Mouse (Mus musculus): ENCODE results near the gene Nr3c2. TPM values are rescaled to one million over a fixed set of nuclear protein-coding genes. Genes with fewer than 3 reads are reported as not detected.

Gene Nr3c2
- polyA plus RNA-seq, 1 experiment from 2014 or later = 1.2 TPM

DNA sequence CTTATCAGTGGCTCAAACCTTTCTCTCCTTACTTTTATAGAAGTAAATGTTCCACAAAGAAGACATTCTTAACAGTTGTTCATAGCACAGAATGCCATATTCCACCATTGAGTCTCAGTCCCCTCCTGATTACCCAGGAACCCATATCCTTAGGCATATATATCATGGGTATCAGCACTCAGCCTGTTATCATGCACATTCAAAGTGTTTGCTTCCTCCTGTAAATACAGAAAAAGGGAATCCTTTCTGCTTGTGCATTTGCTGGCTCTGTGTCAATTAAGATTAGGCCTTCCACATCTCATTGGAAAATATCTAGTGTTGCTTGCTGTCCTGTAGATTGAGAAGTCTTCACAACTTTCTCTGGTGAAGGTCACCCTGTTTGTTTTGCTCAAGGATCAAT is 12.0 kb downstream of the Nr3c2 start:
- Histone ChIP-seq H3K9me3 (no peaks in the 10 kb centered on the region), H3K9ac (replicated peaks) (no peak overlapping the region), H3K4me1 (replicated peaks) (no peaks in the 10 kb centered on the region), H3K27ac (no peak overlapping the region), H3K4me3 (replicated peaks) (no peak overlapping the region), H3K36me3 (no peaks in the 10 kb centered on the region), H3K27me3 (no peaks in the 10 kb centered on the region), H3K4me2 (replicated peaks) (no peak overlapping the region)
- ATAC-seq = no peak

- no peak overlapping the region for H3K9ac ChIP-seq (replicated peaks)
- no peak overlapping the region for H3K4me3 ChIP-seq (replicated peaks)
- H3K27ac ChIP-seq = no peak overlapping the region
- H3K9me3 ChIP-seq = no peaks in the 10 kb centered on the region
- H3K27me3 ChIP-seq = no peaks in the 10 kb centered on the region
- no peak overlapping the region for H3K4me2 ChIP-seq (replicated peaks)
- H3K36me3 ChIP-seq = no peaks in the 10 kb centered on the region
- no peaks in the 10 kb centered on the region for H3K4me1 ChIP-seq (replicated peaks)
- ATAC-seq = no peak
- 94% methylated on average over 3 of the region's 3 CpGs for WGBS
Measured at GRCm38 (mm10) chr8:76912678-76913077, 13.4 kb downstream of the Nr3c2 start.

GRCm38 (mm10) chr8:76913207-76913606 is 14.0 kb downstream of the Nr3c2 start:
- ATAC-seq = no peak
- H3K27ac ChIP-seq = no peak overlapping the region
- H3K9me3 ChIP-seq = no peaks in the 10 kb centered on the region
- H3K36me3 ChIP-seq = no peaks in the 10 kb centered on the region
- no peak overlapping the region for H3K4me3 ChIP-seq (replicated peaks)
- no peaks in the 10 kb centered on the region for H3K4me1 ChIP-seq (replicated peaks)
- no peaks in the 10 kb centered on the region for H3K27me3 ChIP-seq
- WGBS = 89% methylated on average over 4 of the region's 4 CpGs
- no peak overlapping the region for H3K9ac ChIP-seq (replicated peaks)
- no peak overlapping the region for H3K4me2 ChIP-seq (replicated peaks)

DNA sequence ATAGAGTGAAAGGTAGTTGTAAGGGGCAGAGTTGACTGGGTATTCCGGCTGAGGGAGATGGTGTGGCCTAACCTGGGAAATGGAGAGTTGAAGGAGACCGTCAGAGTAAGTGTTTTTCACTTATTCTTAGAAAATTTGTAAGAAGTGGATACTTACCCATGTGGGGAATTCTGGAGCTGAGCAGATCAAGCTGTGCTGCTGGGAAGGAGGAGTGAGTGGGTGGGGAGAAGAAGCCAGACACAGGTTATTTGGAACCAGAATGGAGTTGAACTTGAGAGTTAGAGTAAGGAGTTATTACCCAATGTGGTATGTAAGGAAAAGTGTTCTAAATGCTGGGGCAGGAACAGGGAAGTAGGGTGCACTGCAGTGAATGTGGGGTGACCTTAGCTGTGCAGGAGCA is 16.0 kb downstream of the Nr3c2 start:
- Histone ChIP-seq H3K9me3 (no peaks in the 10 kb centered on the region), H3K4me2 (replicated peaks) (no peak overlapping the region), H3K4me1 (replicated peaks) (no peaks in the 10 kb centered on the region), H3K27me3 (no peaks in the 10 kb centered on the region), H3K4me3 (replicated peaks) (no peak overlapping the region), H3K36me3 (no peaks in the 10 kb centered on the region), H3K27ac (no peak overlapping the region), H3K9ac (replicated peaks) (no peak overlapping the region)
- whole genome bisulfite sequencing = 87% methylated on average over 2 of the region's 2 CpGs
- no peak for ATAC-seq

DNA sequence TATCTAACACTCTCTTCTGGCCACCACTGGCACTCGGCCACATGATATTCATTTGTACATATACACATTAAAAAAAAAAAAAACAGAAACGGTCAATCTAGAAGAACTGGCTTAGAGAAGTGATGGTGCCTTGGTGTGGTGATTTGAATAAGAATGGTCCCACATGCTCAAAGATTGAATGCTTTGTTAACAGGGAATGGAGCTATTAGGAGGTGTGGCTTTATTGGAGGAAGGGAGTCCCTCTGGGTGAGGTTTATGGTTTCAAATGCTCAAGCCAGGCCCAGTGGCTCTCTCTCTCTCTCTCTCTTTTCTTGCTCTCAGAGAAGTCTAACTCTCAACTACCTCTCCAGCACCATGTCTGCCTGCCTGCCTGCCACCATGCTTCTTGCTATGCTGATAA is 20.3 kb downstream of the Nr3c2 start:
- Histone ChIP-seq H3K4me1 (replicated peaks) (no peaks in the 10 kb centered on the region), H3K4me3 (replicated peaks) (no peak overlapping the region), H3K9ac (replicated peaks) (no peak overlapping the region), H3K4me2 (replicated peaks) (no peak overlapping the region), H3K9me3 (no peaks in the 10 kb centered on the region), H3K27me3 (no peaks in the 10 kb centered on the region), H3K27ac (no peak overlapping the region), H3K36me3 (no peaks in the 10 kb centered on the region)
- WGBS = 81% methylated on average over 2 of the region's 2 CpGs
- no peak for ATAC-seq

GRCm38 (mm10) chr8:76924150-76924549 is 24.9 kb downstream of the Nr3c2 start:
- H3K4me3 ChIP-seq (replicated peaks) = no peak overlapping the region
- ATAC-seq = no peak
- no peak overlapping the region for H3K27ac ChIP-seq
- no peaks in the 10 kb centered on the region for H3K27me3 ChIP-seq
- 93% methylated on average over 4 of the region's 4 CpGs for WGBS
- no peaks in the 10 kb centered on the region for H3K36me3 ChIP-seq
- H3K4me1 ChIP-seq (replicated peaks) = no peaks in the 10 kb centered on the region
- no peak overlapping the region for H3K9ac ChIP-seq (replicated peaks)
- no peaks in the 10 kb centered on the region for H3K9me3 ChIP-seq
- H3K4me2 ChIP-seq (replicated peaks) = no peak overlapping the region

- Histone ChIP-seq H3K36me3 (no peaks in the 10 kb centered on the region), H3K9ac (replicated peaks) (no peak overlapping the region), H3K4me2 (replicated peaks) (no peak overlapping the region), H3K9me3 (no peaks in the 10 kb centered on the region), H3K27ac (no peak overlapping the region), H3K4me3 (replicated peaks) (no peak overlapping the region), H3K4me1 (replicated peaks) (no peaks in the 10 kb centered on the region), H3K27me3 (no peaks in the 10 kb centered on the region)
- ATAC-seq = no peak
- 97% methylated on average over 1 of the region's 1 CpGs for WGBS
Measured at GRCm38 (mm10) chr8:76928326-76928725, 29.1 kb downstream of the Nr3c2 start.

DNA sequence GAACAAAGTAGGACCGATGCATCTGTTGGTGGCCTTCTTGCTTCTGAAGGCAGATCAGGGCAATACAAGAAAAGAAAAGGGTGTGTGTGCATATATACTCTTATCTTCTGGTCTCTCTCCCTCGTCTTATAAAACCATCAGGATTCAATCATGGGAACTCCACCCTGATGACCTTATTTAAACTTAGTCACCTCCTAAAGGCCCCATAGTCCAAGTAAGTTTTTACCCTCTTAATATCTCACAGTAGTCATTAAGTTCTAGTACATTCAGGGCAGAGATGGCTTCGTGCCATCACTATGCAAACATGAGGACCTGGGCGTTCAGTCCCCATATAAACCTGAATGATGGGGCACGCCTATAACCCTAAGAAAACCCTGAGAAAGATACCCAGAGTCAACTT is 29.6 kb downstream of the Nr3c2 start:
- Histone ChIP-seq H3K36me3 (no peaks in the 10 kb centered on the region), H3K27me3 (no peaks in the 10 kb centered on the region), H3K27ac (no peak overlapping the region), H3K4me2 (replicated peaks) (no peak overlapping the region), H3K9me3 (no peaks in the 10 kb centered on the region), H3K9ac (replicated peaks) (no peak overlapping the region), H3K4me1 (replicated peaks) (no peaks in the 10 kb centered on the region), H3K4me3 (replicated peaks) (no peak overlapping the region)
- no peak for ATAC-seq
- 85% methylated on average over 5 of the region's 5 CpGs for WGBS

GRCm38 (mm10) chr8:76965046-76965445 is 65.8 kb downstream of the Nr3c2 start:
- Histone ChIP-seq H3K27ac (no peak overlapping the region), H3K9me3 (no peaks in the 10 kb centered on the region), H3K4me3 (replicated peaks) (no peak overlapping the region), H3K36me3 (no peaks in the 10 kb centered on the region), H3K27me3 (no peaks in the 10 kb centered on the region), H3K9ac (replicated peaks) (no peak overlapping the region), H3K4me1 (replicated peaks) (no peaks in the 10 kb centered on the region), H3K4me2 (replicated peaks) (no peak overlapping the region)
- ATAC-seq = no peak
- 92% methylated on average over 3 of the region's 3 CpGs for WGBS

DNA sequence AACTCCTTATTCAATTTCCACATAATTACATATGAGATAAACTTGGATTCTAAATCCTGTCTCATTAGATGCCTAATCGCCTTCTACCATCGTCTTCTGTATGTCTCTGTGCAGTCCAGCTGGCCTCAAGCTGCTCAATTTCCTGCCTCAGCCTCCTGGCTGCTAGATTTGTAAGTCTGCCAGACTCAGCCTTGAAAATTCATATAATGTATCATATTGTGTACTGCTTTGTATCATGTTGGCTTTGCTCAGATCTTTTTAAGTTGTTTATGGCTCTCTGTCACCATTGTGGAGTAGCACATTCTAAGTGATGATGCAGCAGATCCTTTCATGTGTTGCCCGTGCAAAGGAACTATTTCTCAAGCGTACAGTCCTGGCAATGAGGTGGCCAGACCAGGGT is 71.9 kb downstream of the Nr3c2 start:
- ATAC-seq = no peak
- no peaks in the 10 kb centered on the region for H3K9me3 ChIP-seq
- no peaks in the 10 kb centered on the region for H3K27me3 ChIP-seq
- H3K27ac ChIP-seq = no peak overlapping the region
- no peaks in the 10 kb centered on the region for H3K36me3 ChIP-seq
- no peak overlapping the region for H3K9ac ChIP-seq (replicated peaks)
- no peaks in the 10 kb centered on the region; the same call in 1 of the 2 replicates for H3K4me1 ChIP-seq (replicated peaks)
- no peak overlapping the region for H3K4me2 ChIP-seq (replicated peaks)
- H3K4me3 ChIP-seq (replicated peaks) = no peak overlapping the region
- whole genome bisulfite sequencing = 93% methylated on average over 4 of the region's 4 CpGs

DNA sequence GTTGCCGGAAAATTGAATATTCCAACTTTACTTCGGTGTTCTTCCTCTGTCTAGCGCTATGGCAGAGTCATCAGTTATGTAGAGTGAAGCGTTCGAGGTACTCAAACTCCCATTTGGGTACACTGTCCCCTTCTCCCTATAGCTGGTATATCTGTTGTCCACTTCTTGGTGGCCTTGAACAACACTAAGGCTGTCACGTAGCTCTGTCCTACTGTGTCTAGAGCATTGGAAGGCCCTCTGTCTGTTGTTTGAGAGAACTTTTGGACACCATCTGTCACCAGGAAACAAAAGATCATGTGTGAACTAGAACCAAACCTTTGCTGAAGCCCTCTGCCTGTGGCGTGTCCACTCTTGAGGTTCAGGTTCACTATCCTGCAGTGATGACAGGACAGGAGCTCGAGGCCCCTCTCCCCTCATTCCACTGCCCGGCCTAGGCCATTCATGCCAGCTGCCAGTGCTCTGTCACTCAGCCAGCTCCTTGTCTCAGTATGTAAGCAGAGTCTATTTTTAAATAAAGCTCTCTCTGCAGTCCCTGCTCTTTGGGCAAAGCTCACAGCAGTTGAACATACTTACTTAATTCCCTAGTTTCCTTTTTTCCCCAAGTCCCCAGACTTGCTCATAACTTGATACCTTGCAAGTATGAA is 72.6 kb downstream of the Nr3c2 start:
- no peak overlapping the region for H3K4me3 ChIP-seq (replicated peaks)
- H3K4me1 ChIP-seq (replicated peaks) = no peaks in the 10 kb centered on the region; the same call in 1 of the 2 replicates
- no peaks in the 10 kb centered on the region for H3K27me3 ChIP-seq
- ATAC-seq = no peak
- no peaks in the 10 kb centered on the region for H3K9me3 ChIP-seq
- H3K36me3 ChIP-seq = no peaks in the 10 kb centered on the region
- WGBS = 88% methylated on average over 9 of the region's 9 CpGs
- H3K27ac ChIP-seq = no peak overlapping the region
- no peak overlapping the region for H3K4me2 ChIP-seq (replicated peaks)
- no peak overlapping the region for H3K9ac ChIP-seq (replicated peaks)

DNA sequence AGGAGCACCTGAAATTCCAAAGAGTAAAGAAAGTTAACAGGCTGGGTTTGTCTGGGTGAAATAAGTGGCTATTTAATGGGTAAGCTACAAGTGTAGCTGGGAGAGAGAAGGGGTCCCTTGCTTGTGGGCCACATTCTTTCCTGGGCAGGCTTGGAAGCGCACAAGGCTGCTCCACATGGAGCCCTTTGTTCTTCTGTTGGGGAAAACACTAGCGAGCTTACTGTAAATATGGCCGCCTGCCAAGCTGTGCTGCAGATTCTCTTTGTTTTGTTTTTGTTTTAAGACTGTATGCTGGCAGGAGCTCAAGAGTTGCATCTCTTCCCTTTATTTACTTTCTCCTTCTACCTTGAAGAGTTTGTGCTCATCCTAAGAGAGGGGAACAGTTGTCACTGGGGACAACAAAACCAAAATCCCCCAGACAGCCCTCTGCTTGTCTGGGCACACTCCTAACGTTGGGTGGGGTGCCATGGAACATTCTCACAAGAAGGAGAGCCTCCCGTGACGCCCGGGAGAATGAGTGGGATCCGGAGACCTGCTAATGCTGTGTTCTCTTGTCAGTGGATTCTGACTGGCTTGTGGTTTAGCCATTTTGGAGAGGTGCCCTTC is 73.8 kb downstream of the Nr3c2 start:
- Histone ChIP-seq H3K9me3 (no peaks in the 10 kb centered on the region), H3K4me2 (replicated peaks) (no peak overlapping the region), H3K4me3 (replicated peaks) (no peak overlapping the region), H3K36me3 (no peaks in the 10 kb centered on the region), H3K9ac (replicated peaks) (no peak overlapping the region), H3K27me3 (no peaks in the 10 kb centered on the region), H3K27ac (no peak overlapping the region), H3K4me1 (replicated peaks) (no peaks in the 10 kb centered on the region; the same call in 1 of the 2 replicates)
- peak; percentile 89 for ATAC-seq
- WGBS = 62% methylated on average over 8 of the region's 8 CpGs

DNA sequence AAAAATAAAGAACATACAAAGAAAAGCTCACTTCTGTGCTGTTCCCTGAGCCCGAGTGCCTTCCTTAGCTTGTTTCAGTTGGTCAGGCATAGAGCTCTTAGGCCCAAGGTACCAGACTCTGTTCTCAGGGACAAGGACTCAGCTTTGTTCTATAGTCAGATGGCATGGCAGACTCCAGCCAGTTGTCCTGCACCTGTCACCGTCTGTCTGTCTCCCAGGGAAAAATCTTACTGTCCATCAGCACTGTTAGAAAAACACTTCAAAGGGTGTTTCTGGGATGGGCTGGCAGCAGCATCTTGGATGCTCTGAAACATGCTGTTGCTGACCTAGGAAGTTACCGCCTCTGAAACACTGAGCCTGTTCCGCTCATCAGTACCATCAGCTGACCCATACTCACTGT is 78.7 kb downstream of the Nr3c2 start:
- Histone ChIP-seq H3K36me3 (no peaks in the 10 kb centered on the region), H3K27ac (no peak overlapping the region), H3K4me2 (replicated peaks) (no peak overlapping the region), H3K4me3 (replicated peaks) (no peak overlapping the region), H3K9me3 (no peaks in the 10 kb centered on the region), H3K27me3 (no peaks in the 10 kb centered on the region), H3K4me1 (replicated peaks) (no peaks in the 10 kb centered on the region; the same call in 1 of the 2 replicates), H3K9ac (replicated peaks) (no peak overlapping the region)
- 91% methylated on average over 4 of the region's 4 CpGs for WGBS
- ATAC-seq = no peak
